Mouse (Mus musculus) megakaryocyte progenitor cell, adult 5-6 weeks (primary cell): ENCODE data around the gene Stx7. TPM values are rescaled to one million over a fixed set of nuclear protein-coding genes. Genes with fewer than 3 reads are reported as not detected.
"Not testable (repeated sequence)": the region's sequence is repeated elsewhere in the genome, so short reads cannot be mapped to it uniquely, and the experiment has no call there.

Experiments used
- ATAC-seq: replicated peaks from 2 replicates; pipeline ENCODE4 v1.8.0; 2016; ENCODE audit warnings: mild to moderate bottlenecking, moderate TSS enrichment, inconsistent platforms; ENCODE audit not compliant: poor library complexity
- total RNA-seq, 2 experiments: library from RNA; stranded (forward) in 1 of 2; stranded (reverse) in 1 of 2; fragments of 157-497, 149-512 nt in 1 of 2; fragments of 200-1000 nt in 1 of 2; gene quantifications; 2 replicates each; pipeline versions ENCODE4 v1.2.3 to v1.2.4; 2015 to 2017

Gene Stx7
- total RNA-seq (2015) (53.4 and 64.1 TPM in 2 replicates), total RNA-seq (2017) (47.2 and 55.5 TPM in 2 replicates)

GRCm38 (mm10) chr10:24149135-24149781 is at the start of gene Stx7:
Stx7 (plus strand) TSS chr10:24149302.
- peak; percentile 92 for ATAC-seq

- not testable (repeated sequence) for ATAC-seq
Observed at GRCm38 (mm10) chr10:24101812-24102211, 47.3 kb upstream of the Stx7 start, which contains the start of gene Taar8c. Taar8c (minus strand) TSS chr10:24101912.

GRCm38 (mm10) chr10:24103299-24103698 is 45.8 kb upstream of the Stx7 start:
- not testable (repeated sequence) for ATAC-seq

- ATAC-seq: 0 out of 2 replicates have a peak, but pooled peaks have one; percentile 42
Observed at GRCm38 (mm10) chr10:24107747-24108146, 41.4 kb upstream of the Stx7 start.

DNA sequence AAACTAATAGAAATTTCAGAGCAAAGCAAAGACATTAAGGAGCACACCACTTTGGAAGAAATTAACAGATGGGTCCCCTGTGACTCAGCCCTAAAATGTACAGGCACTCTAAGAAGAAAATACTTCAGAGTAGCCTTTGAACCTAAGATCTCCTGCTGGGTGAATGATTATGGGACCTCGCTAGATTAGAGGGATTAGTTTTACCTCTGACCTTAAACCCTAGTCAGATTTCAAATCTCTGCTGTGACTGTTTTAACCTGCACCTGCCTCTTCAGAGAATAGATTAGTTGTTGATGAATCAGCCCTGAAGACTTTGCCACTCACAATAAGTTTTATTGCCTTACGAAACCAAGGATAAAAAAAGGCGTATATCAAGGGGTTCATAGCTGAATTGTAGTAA is 40.9 kb upstream of the Stx7 start:
- ATAC-seq: no peak

DNA sequence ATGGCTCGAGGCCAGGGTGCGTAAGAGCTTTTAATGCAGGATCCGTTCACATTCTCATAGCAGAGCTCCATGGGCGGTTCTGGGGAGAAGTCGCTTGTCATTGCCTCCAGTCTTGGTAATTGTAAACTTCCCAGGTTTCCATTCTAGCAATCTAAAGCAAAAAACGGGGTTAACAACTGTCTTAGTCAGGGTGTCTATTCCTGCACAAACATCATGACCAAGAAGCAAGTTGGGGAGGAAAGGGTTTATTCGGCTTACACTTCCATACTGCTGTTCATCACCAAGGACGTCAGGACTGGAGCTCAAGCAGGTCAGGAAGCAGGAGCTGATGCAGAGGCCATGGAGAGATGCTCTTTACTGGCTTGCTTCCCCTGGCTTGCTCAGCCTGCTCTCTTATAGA is 39.7 kb upstream of the Stx7 start, which contains the start of gene Taar9:
Gene Taar9, minus strand, starts transcription at position 101 of the 400 bp plus-strand sequence.
- ATAC-seq: not testable (repeated sequence)

- ATAC-seq: peak; percentile 82
Observed at GRCm38 (mm10) chr10:24111116-24111778, 37.9 kb upstream of the Stx7 start.

DNA sequence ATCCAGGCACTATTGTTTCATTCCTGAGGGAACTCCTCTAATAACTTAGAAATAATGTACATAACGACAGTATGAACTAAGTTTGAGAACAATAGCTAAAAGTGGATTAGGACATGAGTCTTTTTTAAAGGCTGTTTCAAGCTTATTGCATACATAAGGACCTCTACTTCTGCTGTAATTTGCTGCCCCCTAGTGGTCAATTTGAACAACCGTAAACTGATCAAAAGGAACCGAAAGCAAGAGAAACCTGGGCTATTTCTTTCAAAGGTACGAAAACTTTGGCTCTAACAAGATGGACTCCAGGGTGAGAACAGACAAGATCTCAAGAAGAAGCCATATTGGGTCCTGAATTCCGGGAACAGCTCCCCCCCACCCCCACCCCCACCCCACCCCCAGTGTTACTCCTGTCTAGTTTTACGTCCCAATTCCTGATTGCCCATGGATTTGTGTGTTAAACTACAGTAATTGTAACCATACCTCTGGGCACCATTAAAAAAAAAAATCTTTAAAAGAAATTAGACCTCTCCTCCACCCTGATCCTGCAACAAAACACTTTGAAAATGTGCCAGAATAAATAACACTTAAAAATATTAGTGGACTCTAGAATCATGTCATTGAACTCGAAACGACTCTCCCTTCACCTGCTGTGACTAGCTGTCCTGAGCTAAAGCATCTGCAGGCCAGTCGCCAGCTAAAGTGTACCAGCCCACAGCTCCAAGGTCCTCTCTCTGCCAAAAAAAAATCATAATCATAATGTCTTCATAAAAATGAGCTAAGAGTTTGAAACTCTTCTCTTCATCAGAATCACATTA is 17.4 kb upstream of the Stx7 start:
- ATAC-seq: peak; percentile 71

DNA sequence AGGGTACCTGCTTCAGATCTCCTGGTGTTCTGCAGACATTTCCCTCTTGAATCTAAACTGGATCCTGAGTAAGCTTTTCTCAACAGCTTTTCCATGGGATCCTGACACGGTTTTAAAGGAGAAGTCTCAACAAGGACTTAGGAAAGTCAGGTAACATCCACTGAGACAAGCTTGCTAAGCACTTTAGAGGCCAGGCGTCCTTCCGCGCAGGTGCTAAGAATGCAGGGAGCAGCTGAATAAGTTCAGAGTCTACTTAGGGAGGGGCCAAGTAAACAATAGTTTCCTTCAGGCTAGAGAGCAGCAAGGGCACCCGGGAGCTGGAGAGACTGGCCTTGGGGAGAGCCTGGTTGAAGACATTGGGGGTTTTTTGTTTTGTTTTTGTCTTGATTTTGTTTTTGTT is 16.8 kb upstream of the Stx7 start:
- no peak for ATAC-seq

DNA sequence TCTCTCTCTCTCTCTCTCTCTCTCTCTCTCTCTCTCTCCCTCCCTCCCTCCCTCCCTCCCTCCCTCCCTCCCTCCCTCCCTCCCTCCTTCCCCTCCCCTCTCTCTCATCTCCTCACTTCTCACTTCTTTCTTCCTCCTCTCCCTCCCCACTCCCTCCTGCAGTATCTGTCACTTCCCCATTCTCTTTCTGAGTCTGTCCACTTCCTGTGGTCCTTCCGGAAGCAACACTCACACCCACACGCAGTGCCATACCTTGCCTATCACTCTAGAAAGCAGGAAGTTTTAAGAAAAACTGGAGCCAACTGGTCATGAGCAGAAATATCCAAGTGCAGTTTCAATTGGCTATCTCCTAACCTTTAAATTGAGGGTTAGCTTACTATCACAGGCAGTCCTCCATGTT is 16.0 kb upstream of the Stx7 start:
- peak; percentile 96 for ATAC-seq

- ATAC-seq: 0 out of 2 replicates have a peak, but pooled peaks have one; percentile 5
Observed at GRCm38 (mm10) chr10:24134071-24134645, 14.9 kb upstream of the Stx7 start.

DNA sequence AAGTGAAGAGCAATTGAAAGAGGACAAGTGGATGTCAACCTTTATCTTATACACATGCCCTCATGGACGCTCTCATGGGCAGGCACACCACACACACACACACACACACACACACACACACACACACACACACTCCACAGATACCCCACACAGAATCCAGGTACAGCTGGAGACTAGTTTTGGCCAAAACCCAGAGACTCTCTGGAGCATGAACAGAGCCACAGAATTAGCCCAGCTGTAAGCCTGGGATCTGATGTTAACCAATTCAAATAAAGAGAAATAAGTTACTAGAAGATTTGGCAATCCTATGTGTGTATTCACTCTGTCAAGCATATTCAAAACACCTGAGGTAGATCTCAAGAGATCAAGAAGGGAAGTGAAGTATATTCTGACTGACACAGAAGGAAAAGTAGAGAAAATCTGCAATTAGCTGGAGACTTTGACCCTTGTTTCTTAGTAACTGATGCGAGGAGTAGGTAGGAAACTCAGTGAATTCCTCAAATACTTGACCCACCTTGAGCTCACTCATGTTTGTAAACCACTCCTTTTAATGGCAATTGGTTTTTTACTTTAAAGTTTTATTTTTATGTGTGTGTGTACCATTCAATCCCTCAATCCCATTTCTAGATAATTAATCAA is 10.4 kb upstream of the Stx7 start:
- no peak for ATAC-seq

DNA sequence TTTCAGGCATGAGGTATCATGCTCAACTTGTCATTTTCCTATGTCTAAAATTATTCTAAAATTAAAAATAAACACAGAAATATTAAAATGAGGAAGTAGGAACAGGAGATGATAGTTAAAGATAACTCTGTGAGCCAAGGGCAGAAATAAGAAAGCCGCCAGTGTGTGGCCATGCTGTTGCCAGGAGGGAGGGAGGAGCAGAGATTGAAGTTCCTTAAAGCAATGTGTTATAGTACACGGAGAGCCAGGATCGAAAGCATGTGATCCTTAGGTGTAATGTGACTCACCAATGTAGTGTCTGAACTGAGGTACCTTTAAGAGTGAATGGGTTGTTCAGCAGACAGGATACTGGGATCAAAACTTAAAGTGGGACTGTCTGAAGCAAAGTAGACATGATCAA is 6.4 kb upstream of the Stx7 start:
- ATAC-seq: peak; percentile 93

- no peak for ATAC-seq
Observed at GRCm38 (mm10) chr10:24150086-24150485, 984 bp downstream of the Stx7 start.

DNA sequence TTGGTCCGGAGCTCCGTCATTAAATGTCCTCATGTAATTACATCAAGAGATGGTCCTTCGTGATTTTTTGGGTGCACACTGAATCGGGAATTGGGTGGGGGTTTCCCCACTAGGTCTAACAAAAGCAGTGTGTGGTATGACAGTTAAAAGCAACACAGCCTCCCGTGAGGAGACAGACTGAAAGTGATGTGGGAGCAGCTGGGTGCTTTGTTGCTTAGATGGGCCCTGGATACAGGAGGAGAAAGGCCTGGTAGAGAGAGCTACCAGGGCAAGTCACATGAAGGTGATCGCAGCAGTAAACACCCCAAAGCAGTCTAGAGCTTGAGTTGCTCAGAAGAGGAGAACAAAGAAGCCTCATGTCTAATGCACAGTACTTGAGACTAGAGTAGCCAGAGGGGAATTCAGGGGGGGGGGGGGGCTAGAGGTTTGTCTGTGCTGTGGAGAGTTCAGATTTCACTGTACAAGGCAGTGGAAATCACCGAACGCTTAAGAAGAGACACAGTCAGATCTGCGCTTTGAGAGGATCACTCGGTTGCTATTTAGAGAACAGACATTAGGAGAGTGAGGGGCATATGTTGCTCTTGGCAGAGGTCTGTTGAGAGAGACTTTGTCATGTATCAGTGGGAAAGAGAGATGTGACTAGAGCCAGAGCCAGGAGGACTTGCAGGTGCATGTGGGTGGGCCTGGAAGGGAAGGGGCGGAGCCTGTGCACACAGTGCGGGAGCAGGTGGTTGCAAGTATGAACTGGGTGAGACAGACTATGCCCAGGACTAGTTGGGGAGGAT is 9.6 kb downstream of the Stx7 start:
- no peak for ATAC-seq

DNA sequence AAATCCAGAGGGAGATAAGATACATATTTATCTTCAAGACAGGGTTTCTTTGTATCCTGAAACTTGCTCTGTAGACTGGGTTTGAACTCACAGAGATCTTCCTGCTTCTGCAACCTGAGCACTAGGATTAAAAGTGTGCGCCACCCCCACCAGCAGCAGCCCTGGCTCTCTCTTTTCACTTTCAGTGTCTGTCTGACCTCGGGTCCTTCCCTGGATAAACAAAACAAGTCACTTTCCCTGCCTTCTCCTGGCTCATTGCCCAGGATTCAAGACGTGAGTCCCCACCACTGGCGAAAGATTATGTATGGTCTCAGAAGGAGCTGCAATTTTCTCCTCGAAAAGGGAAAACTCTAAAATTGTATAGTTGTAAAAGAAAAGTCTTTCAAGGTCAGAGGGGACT is 10.5 kb downstream of the Stx7 start:
- no peak for ATAC-seq

GRCm38 (mm10) chr10:24160349-24160748 is 11.2 kb downstream of the Stx7 start:
- ATAC-seq: peak; percentile 68

GRCm38 (mm10) chr10:24164137-24164908 is 15.2 kb downstream of the Stx7 start:
- ATAC-seq: peak; percentile 26

DNA sequence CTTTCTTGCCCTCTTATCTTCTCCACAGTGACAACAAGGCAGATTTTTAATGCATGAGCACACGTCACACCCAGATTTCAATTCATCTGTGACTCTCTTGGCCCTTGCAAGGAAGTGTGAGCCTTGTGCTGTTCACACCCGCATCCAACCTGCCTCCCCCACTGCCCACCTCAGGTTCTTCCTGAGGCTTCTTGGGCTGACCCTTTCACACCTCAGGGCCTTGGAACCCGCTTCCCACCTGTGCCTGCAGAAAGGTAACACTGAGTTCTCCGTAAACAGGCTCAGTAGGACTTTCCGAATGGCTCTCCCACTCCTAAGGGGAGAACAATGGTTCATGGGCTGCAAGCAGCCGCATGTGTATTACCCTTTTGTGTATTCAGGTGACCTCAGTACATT is 15.8 kb downstream of the Stx7 start:
- ATAC-seq: no peak
